Mouse (Mus musculus) activated CD4-positive, CD25-positive, alpha-beta regulatory T cell, adult 4 months (primary cell): ENCODE results near the gene Zbtb42. TPM values are rescaled to one million over a fixed set of nuclear protein-coding genes. Genes with fewer than 3 reads are reported as not detected.

Experiments
- ATAC-seq: one replicate; pipeline ENCODE4 v1.8.0; 2017
- polyA plus RNA-seq, 2 experiments: library from polyadenylated mRNA; unstranded; fragments of 100-300 nt; shearing (Covaris generic); gene quantifications; one replicate each; pipeline ENCODE4 v1.2.1; 2017

Zbtb42 gene
- polyA plus RNA-seq, result 1 to 10 TPM; 2.2 to 2.6 TPM

GRCm38 (mm10) chr12:112678555-112679026 lies at the start of gene Zbtb42:
Gene Zbtb42, plus strand, starts transcription at chr12:112678828.
- ATAC-seq, result no peak

- ATAC-seq, result peak; percentile 71
Measured at GRCm38 (mm10) chr12:112628928-112629721, 49.5 kb upstream of the Zbtb42 start.

- no peak for ATAC-seq
Measured at GRCm38 (mm10) chr12:112630029-112630428, 48.6 kb upstream of the Zbtb42 start.

GRCm38 (mm10) chr12:112630796-112631195 lies 47.8 kb upstream of the Zbtb42 start:
- no peak for ATAC-seq

GRCm38 (mm10) chr12:112631472-112631871 lies 47.2 kb upstream of the Zbtb42 start:
- no peak for ATAC-seq

- ATAC-seq, result no peak
Measured at GRCm38 (mm10) chr12:112632084-112632777, 46.4 kb upstream of the Zbtb42 start.

GRCm38 (mm10) chr12:112632907-112633306 lies 45.7 kb upstream of the Zbtb42 start:
- no peak for ATAC-seq

- ATAC-seq, result no peak
Measured at GRCm38 (mm10) chr12:112633686-112634085, 44.9 kb upstream of the Zbtb42 start.

GRCm38 (mm10) chr12:112639526-112639925 lies 39.1 kb upstream of the Zbtb42 start:
- no peak for ATAC-seq

GRCm38 (mm10) chr12:112643126-112643525 lies 35.5 kb upstream of the Zbtb42 start:
- no peak for ATAC-seq

GRCm38 (mm10) chr12:112644180-112644854 lies 34.3 kb upstream of the Zbtb42 start, which contains the start of gene Siva1:
Gene Siva1, plus strand, starts transcription at chr12:112644679.
- peak; percentile 84 for ATAC-seq

- ATAC-seq, result no peak
Measured at GRCm38 (mm10) chr12:112644855-112645506, 33.6 kb upstream of the Zbtb42 start.

- no peak for ATAC-seq
Measured at GRCm38 (mm10) chr12:112646139-112646538, 32.5 kb upstream of the Zbtb42 start.

GRCm38 (mm10) chr12:112648081-112648480 lies 30.5 kb upstream of the Zbtb42 start:
- no peak for ATAC-seq

GRCm38 (mm10) chr12:112651778-112652439 lies 26.7 kb upstream of the Zbtb42 start:
- ATAC-seq, result no peak

- peak; percentile 81 for ATAC-seq
Measured at GRCm38 (mm10) chr12:112653157-112653824, 25.3 kb upstream of the Zbtb42 start.

- no peak for ATAC-seq
Measured at GRCm38 (mm10) chr12:112654076-112654475, 24.6 kb upstream of the Zbtb42 start.

- ATAC-seq, result no peak
Measured at GRCm38 (mm10) chr12:112658619-112659018, 20.0 kb upstream of the Zbtb42 start.

- no peak for ATAC-seq
Measured at GRCm38 (mm10) chr12:112659109-112659508, 19.5 kb upstream of the Zbtb42 start.

GRCm38 (mm10) chr12:112660576-112661326 lies 17.9 kb upstream of the Zbtb42 start:
- ATAC-seq, result no peak

- ATAC-seq, result no peak
Measured at GRCm38 (mm10) chr12:112661327-112661605, 17.4 kb upstream of the Zbtb42 start.
